Mouse (Mus musculus) lung, postnatal 0 days (tissue): ENCODE measurements around the gene Tmed10. TPM values are rescaled to one million over a fixed set of nuclear protein-coding genes. Genes with fewer than 3 reads are reported as not detected.

Experiments
- ATAC-seq: fragments of 200-750 bp; cut with Nextera tagmentation; 2 replicates; pipeline ENCODE4 v1.8.0; 2017; ENCODE audit warnings: moderate library complexity
- DNase-seq: peaks from one replicate; pipeline ENCODE4 v3.0.0-alpha.2; 2016; ENCODE audit warnings: low spot score
- H3K27ac ChIP-seq: fragments of 300-500 bp; sonication (generic); 2 replicates; pipeline ENCODE4 v1.5.1; 2014; ENCODE audit warnings: antibody characterized with exemption, mild to moderate bottlenecking, low read length, mixed read lengths
- H3K27me3 ChIP-seq: fragments of 300-500 bp; sonication (generic); replicated peaks from 2 replicates; pipeline ENCODE4 v1.6.1; 2014; ENCODE audit warnings: low read length, mixed read lengths; ENCODE audit not compliant: insufficient read depth
- H3K36me3 ChIP-seq: fragments of 300-500 bp; sonication (generic); 2 replicates; pipeline ENCODE4 v1.6.1; 2014; ENCODE audit warnings: low read length, mixed read lengths; ENCODE audit not compliant: insufficient read depth
- H3K4me1 ChIP-seq: fragments of 300-500 bp; sonication (generic); 2 replicates; pipeline ENCODE4 v1.6.1; 2014; ENCODE audit warnings: antibody characterized with exemption, low read depth, low read length, mixed read lengths; ENCODE audit not compliant: insufficient read depth
- H3K4me2 ChIP-seq: fragments of 300-500 bp; sonication (generic); replicated peaks from 2 replicates; pipeline ENCODE4 v1.6.1; 2014; ENCODE audit warnings: low read depth, mild to moderate bottlenecking, low read length, moderate library complexity, mixed read lengths
- H3K4me3 ChIP-seq: fragments of 300-500 bp; sonication (generic); 2 replicates; pipeline ENCODE4 v1.5.1; 2014; ENCODE audit warnings: low read depth, low read length
- H3K9ac ChIP-seq: fragments of 300-500 bp; sonication (generic); replicated peaks from 2 replicates; pipeline ENCODE4 v1.6.1; 2014; ENCODE audit warnings: low read depth, mild to moderate bottlenecking
- H3K9me3 ChIP-seq: fragments of 300-500 bp; sonication (generic); 2 replicates; pipeline ENCODE4 v1.6.1; 2016; ENCODE audit warnings: low read length, mixed read lengths
- CTCF ChIP-seq: IDR thresholded peaks from 2 replicates; pipeline ENCODE4 v1.5.1; 2016; ENCODE audit warnings: antibody characterized with exemption, mild to moderate bottlenecking
- EP300 ChIP-seq: IDR thresholded peaks from 2 replicates; pipeline ENCODE4 v1.6.1; 2016; ENCODE audit warnings: antibody characterized with exemption, mild to moderate bottlenecking, control low read depth
- WGBS: fragments of 180-500 bp; shearing (Covaris S2); extraction: QIAGEN DNeasy Blood & Tissue Kit; methylation state at CpG from one replicate; pipeline ENCODE4 v1.1.7; 2014; 5-methylcytosine and 5-hydroxymethylcytosine counted together
- polyA plus RNA-seq: library from polyadenylated mRNA; unstranded; fragments of >200 nt; fragmentation: Nextera tagmentation; extraction: Ambion mirVana; gene quantifications from 2 replicates; pipeline ENCODE4 v1.2.1, GENCODE M21; 2015

The Tmed10 gene
- polyA plus RNA-seq, 1 experiment from 2014 or later, result 354 TPM

- ATAC-seq, result no peak
- Histone ChIP-seq H3K36me3 (no peaks in the 10 kb centered on the region), H3K4me2 (no peak overlapping the region), H3K27me3 (no peaks in the 10 kb centered on the region), H3K4me3 (no peak overlapping the region), H3K27ac (no peak overlapping the region), H3K4me1 (peaks cover 4% of the 10 kb centered on the region; the same call in 1 of the 2 replicates), H3K9me3 (no peaks in the 10 kb centered on the region), H3K9ac (no peak overlapping the region)
- DNase-seq, result no peak
- TF ChIP-seq CTCF, result no peak
- TF ChIP-seq EP300, result no peak
Measured at GRCm38 (mm10) chr12:85291541-85291940, 83.1 kb downstream of the Tmed10 start.

- WGBS, result 77% methylated on average over 10 of the region's 10 CpGs
- no peaks in the 10 kb centered on the region for H3K27me3 ChIP-seq
- no peak for ATAC-seq
- no peak overlapping the region for H3K27ac ChIP-seq
- no peak overlapping the region for H3K4me2 ChIP-seq
- no peak overlapping the region for H3K4me3 ChIP-seq
- no peak for TF ChIP-seq EP300
- TF ChIP-seq CTCF, result no peak
- no peak for DNase-seq
- no peaks in the 10 kb centered on the region for H3K36me3 ChIP-seq
- H3K9me3 ChIP-seq, result no peaks in the 10 kb centered on the region
- peaks cover 4% of the 10 kb centered on the region; the same call in 1 of the 2 replicates for H3K4me1 ChIP-seq
- no peak overlapping the region for H3K9ac ChIP-seq
Measured at GRCm38 (mm10) chr12:85290633-85291032, 84.0 kb downstream of the Tmed10 start.

Other genes starting within 250 kb of the Tmed10 start
- gene Rps6kl1, start 223.6 kb downstream of the Tmed10 start, polyA plus RNA-seq, result 0.82 and 0.83 TPM in 2 replicates
- gene Pgf, start 197.1 kb downstream of the Tmed10 start, polyA plus RNA-seq, result 12.7 and 19.0 TPM in 2 replicates
- gene Eif2b2, start 155.4 kb downstream of the Tmed10 start, polyA plus RNA-seq, result 58.7 and 64.9 TPM in 2 replicates
- gene Mlh3, start 104.2 kb downstream of the Tmed10 start, polyA plus RNA-seq, result 4.2 and 5.0 TPM in 2 replicates
- 54.9 and 68.2 TPM in 2 replicates for gene Acyp1, start 86.4 kb downstream of the Tmed10 start, polyA plus RNA-seq
- 2.6 and 2.7 TPM in 2 replicates for gene Zc2hc1c, start 86.3 kb downstream of the Tmed10 start, polyA plus RNA-seq
- 11.1 and 11.5 TPM in 2 replicates for gene Nek9, start 35.5 kb downstream of the Tmed10 start, polyA plus RNA-seq
- gene Fos, start 99.0 kb upstream of the Tmed10 start, polyA plus RNA-seq, result 30.8 and 33.8 TPM in 2 replicates
- gene Jdp2, start 224.2 kb upstream of the Tmed10 start, polyA plus RNA-seq, result 1.2 and 1.4 TPM in 2 replicates